23 mouse cellular contexts compared by ENCODE assay signal in genomic region chr12:104915681-104916080, GRCm38 (mm10). TPM values are rescaled to one million over a fixed set of nuclear protein-coding genes. Genes with fewer than 3 reads are reported as not detected.
DNase-seq lines count a peak whose midpoint lies in the region; ATAC-seq lines count a peak whose summit lies in the region.
"Had no signal": no experiment of that assay in that cellular context is flagged by ENCODE, and none has a peak within 500 bp of the region (broad histone marks: within the 10 kb centered on the region; RNA-seq: fewer than 3 reads in every experiment).

No protein-coding gene starts in this region.

- H3K27me3 ChIP-seq in hindbrain, embryonic 10.5 days (ENCODE audit: insufficient read depth, poor library complexity, severe bottlenecking), result peaks cover 43% of the 10 kb centered on the region
- no peaks in the 10 kb centered on the region for H3K27me3 ChIP-seq in hindbrain, embryonic 16.5 days (replicated peaks; ENCODE audit: control insufficient read depth, insufficient read depth, low read length)
- no peaks in the 10 kb centered on the region for H3K27me3 ChIP-seq in limb, embryonic 10.5 days (ENCODE audit: low read depth, poor library complexity, severe bottlenecking)
- H3K27me3 ChIP-seq in kidney, embryonic 16.5 days (ENCODE audit: insufficient read depth, low read length), result no peaks in the 10 kb centered on the region
- H3K27me3 ChIP-seq: embryonic facial prominence, embryonic 13.5 days; embryonic facial prominence, embryonic 15.5 days; forebrain, embryonic 13.5 days; Patski had no signal

- H3K27ac ChIP-seq in hindbrain, embryonic 10.5 days, result 0 out of 2 replicates have a peak overlapping the region, but pooled peaks have one; percentile 59
- H3K27ac ChIP-seq in hindbrain, embryonic 16.5 days (ENCODE audit: low read depth, low read length), result no peak overlapping the region
- peak overlapping the region; percentile 17; the same call in 1 of the 2 replicates for H3K27ac ChIP-seq in limb, embryonic 10.5 days
- no peak overlapping the region for H3K27ac ChIP-seq in kidney, embryonic 16.5 days (ENCODE audit: low read length)
- H3K27ac ChIP-seq: embryonic facial prominence, embryonic 13.5 days; embryonic facial prominence, embryonic 15.5 days; forebrain, embryonic 13.5 days had no signal

- no peak for ATAC-seq in hindbrain, embryonic 16.5 days
- ATAC-seq in kidney, embryonic 16.5 days (ENCODE audit: low FRiP score, low TSS enrichment), result no peak
- ATAC-seq: activated CD4-positive, CD25-positive, alpha-beta regulatory T cell, adult 4 months; forebrain, embryonic 13.5 days; forebrain, embryonic 16.5 days; Patski had no signal

- 0 out of 2 replicates have a peak, but pooled peaks cover 8% of the 10 kb centered on the region for H3K9me3 ChIP-seq in hindbrain, embryonic 10.5 days
- no peaks in the 10 kb centered on the region for H3K9me3 ChIP-seq in hindbrain, embryonic 16.5 days (ENCODE audit: control insufficient read depth, low read length)
- H3K9me3 ChIP-seq in limb, embryonic 10.5 days (replicated peaks), result no peaks in the 10 kb centered on the region
- H3K9me3 ChIP-seq in kidney, embryonic 16.5 days (ENCODE audit: low read length), result no peaks in the 10 kb centered on the region
- H3K9me3 ChIP-seq: embryonic facial prominence, embryonic 13.5 days; embryonic facial prominence, embryonic 15.5 days; forebrain, embryonic 13.5 days had no signal

- peaks cover 33% of the 10 kb centered on the region for H3K4me1 ChIP-seq in hindbrain, embryonic 10.5 days (replicated peaks)
- peaks cover 2% of the 10 kb centered on the region; the same call in 1 of the 2 replicates for H3K4me1 ChIP-seq in hindbrain, embryonic 16.5 days (ENCODE audit: control insufficient read depth, insufficient read depth, low read depth, low read length)
- peaks cover 20% of the 10 kb centered on the region for H3K4me1 ChIP-seq in limb, embryonic 10.5 days
- peaks cover 17% of the 10 kb centered on the region for H3K4me1 ChIP-seq in kidney, embryonic 16.5 days (ENCODE audit: insufficient read depth, low read length)

- H3K4me3 ChIP-seq in hindbrain, embryonic 10.5 days, result no peak overlapping the region
- H3K4me3 ChIP-seq in hindbrain, embryonic 16.5 days (ENCODE audit: low read length), result no peak overlapping the region
- no peak overlapping the region for H3K4me3 ChIP-seq in limb, embryonic 10.5 days
- no peak overlapping the region for H3K4me3 ChIP-seq in kidney, embryonic 16.5 days (ENCODE audit: low read length)
- H3K4me3 ChIP-seq: embryonic facial prominence, embryonic 13.5 days; embryonic facial prominence, embryonic 15.5 days; erythroblast, embryonic 14.5 days; forebrain, embryonic 13.5 days had no signal

- 54% methylated on average over 4 of the region's 4 CpGs for WGBS in hindbrain, embryonic 10.5 days
- 50% methylated on average over 4 of the region's 4 CpGs for WGBS in hindbrain, embryonic 16.5 days
- 76% methylated on average over 4 of the region's 4 CpGs for WGBS in limb, embryonic 10.5 days
- WGBS in kidney, embryonic 16.5 days, result 72% methylated on average over 4 of the region's 4 CpGs

- no peaks in the 10 kb centered on the region for H3K36me3 ChIP-seq in hindbrain, embryonic 10.5 days
- H3K36me3 ChIP-seq in hindbrain, embryonic 16.5 days (ENCODE audit: control insufficient read depth, insufficient read depth, low read length), result no peaks in the 10 kb centered on the region
- H3K36me3 ChIP-seq in limb, embryonic 10.5 days, result no peaks in the 10 kb centered on the region
- H3K36me3 ChIP-seq in kidney, embryonic 16.5 days (ENCODE audit: insufficient read depth, low read length), result no peaks in the 10 kb centered on the region
- H3K36me3 ChIP-seq: embryonic facial prominence, embryonic 13.5 days; embryonic facial prominence, embryonic 15.5 days; G1E had no signal

- no peak overlapping the region for H3K9ac ChIP-seq in hindbrain, embryonic 16.5 days (ENCODE audit: low read depth, low read length)
- H3K9ac ChIP-seq in kidney, embryonic 16.5 days (replicated peaks; ENCODE audit: low read length), result no peak overlapping the region
- H3K9ac ChIP-seq: embryonic facial prominence, embryonic 13.5 days; embryonic facial prominence, embryonic 15.5 days; forebrain, embryonic 13.5 days had no signal

- H3K4me2 ChIP-seq in hindbrain, embryonic 16.5 days (ENCODE audit: low read length), result no peak overlapping the region
- H3K4me2 ChIP-seq in kidney, embryonic 16.5 days (replicated peaks; ENCODE audit: low read depth, low read length), result no peak overlapping the region
- H3K4me2 ChIP-seq: embryonic facial prominence, embryonic 13.5 days; embryonic facial prominence, embryonic 15.5 days; forebrain, embryonic 13.5 days had no signal

- DNase-seq in hindbrain, embryonic 10.5 days (ENCODE audit: low spot score), result no peak
- peak; percentile 90 for DNase-seq in R1 (ENCODE audit: low read depth, low spot score)
- DNase-seq in limb, embryonic 10.5 days (ENCODE audit: low spot score), result no peak
- no peak for DNase-seq in layer of hippocampus, adult 8-10 months (ENCODE audit: low spot score in 2 of 2)
- DNase-seq: adrenal gland, adult 8-10 months; adrenal gland, postnatal 14 days; adrenal gland, postnatal 36 days; cerebellum, adult 18-20 months; cerebellum, adult 8-10 months; cerebellum, adult 9-11 months; cerebellum, postnatal 14 days; cerebellum, postnatal 36 days; embryo, embryonic 11 days had no signal

RNA-seq across cellular contexts. Expression of gene Clmn, which starts 50.8 kb away (rescaled TPM):
- 2.4 and 2.7 TPM in 2 replicates for polyA plus RNA-seq in hindbrain, embryonic 10.5 days (2016; fragmentation: Nextera tagmentation; extraction: Ambion mirVana)
- polyA plus RNA-seq in hindbrain, embryonic 16.5 days (2015; fragmentation: Nextera tagmentation; extraction: Ambion mirVana), result 1.2 TPM in 2 replicates
- polyA plus RNA-seq in limb, embryonic 10.5 days (2016; fragmentation: Nextera tagmentation; extraction: Ambion mirVana), result 2.0 and 3.0 TPM in 2 replicates
- total RNA-seq in layer of hippocampus, adult 8-10 months (2022), result 100 to 1,000 TPM in 3 of 4 experiments, 10 to 100 TPM in 1; 98.6 to 111 (median 105) TPM
- 5.0 and 5.1 TPM in 2 replicates for polyA plus RNA-seq in kidney, embryonic 16.5 days (2015; fragmentation: Nextera tagmentation; extraction: Ambion mirVana)
- polyA plus RNA-seq: G1E had no signal

Comparison
In these comparisons a context has a peak if more than half of its experiments do, and no peak if none do; other contexts are left out.
1. H3K27ac ChIP-seq: peak in hindbrain, embryonic 10.5 days (single experiment) and limb, embryonic 10.5 days (single experiment); none in hindbrain, embryonic 16.5 days (single experiment) and kidney, embryonic 16.5 days (single experiment).